Mouse (Mus musculus): ENCODE results near the gene Atp6v1g2.

DNA sequence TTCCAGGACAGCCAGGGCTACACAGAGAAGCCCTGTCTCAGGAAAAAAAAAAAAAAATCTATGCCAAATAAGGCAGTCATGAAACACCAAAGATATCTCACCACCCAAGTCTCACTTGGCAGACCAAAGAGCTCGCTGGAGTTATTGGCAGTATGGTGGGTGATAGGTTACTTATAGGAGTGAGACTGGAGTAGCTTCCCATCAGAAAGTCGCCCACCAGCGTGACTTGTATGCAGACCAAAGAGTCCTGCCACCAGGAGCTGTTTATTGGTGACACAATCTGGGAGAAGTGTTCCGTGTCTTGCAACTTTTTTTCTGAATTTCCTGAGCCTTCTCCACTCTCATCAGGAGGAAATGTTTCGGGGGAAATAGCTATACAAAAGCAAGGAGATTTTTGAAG, 6.2 kb downstream of the Atp6v1g2 start:
- TF ChIP-seq CTCF (IDR thresholded peaks at IDR 0.05; ENCODE audit: extremely low read depth, insufficient read depth, insufficient read length, insufficient replicate concordance): no peak
- no peak for TF ChIP-seq POLR2A (IDR thresholded peaks at IDR 0.05; ENCODE audit: low read depth, low read length)

Measured in spleen, adult 2 months (tissue).